Mouse (Mus musculus) limb, embryonic 13.5 days (tissue): ENCODE measurements around the gene Plk4. TPM values are rescaled to one million over a fixed set of nuclear protein-coding genes. Genes with fewer than 3 reads are reported as not detected.
"Not testable (repeated sequence)": the region's sequence is repeated elsewhere in the genome, so short reads cannot be mapped to it uniquely, and the experiment has no call there.

ENCODE experiments used
- ATAC-seq: fragments of 200-750 bp; cut with Nextera tagmentation; 2 replicates; pipeline ENCODE4 v1.8.0; 2017; ENCODE audit warnings: low read depth, moderate number of reproducible peaks, moderate TSS enrichment; ENCODE audit not compliant: low FRiP score
- H3K27ac ChIP-seq: fragments of 300-500 bp; sonication (generic); 2 replicates; pipeline ENCODE4 v1.5.1; 2015; ENCODE audit warnings: inconsistent platforms, mild to moderate bottlenecking, moderate library complexity
- H3K27me3 ChIP-seq: fragments of 300-500 bp; sonication (generic); 2 replicates; pipeline ENCODE4 v1.6.1; 2015; ENCODE audit warnings: mild to moderate bottlenecking, inconsistent platforms
- H3K36me3 ChIP-seq: fragments of 300-500 bp; sonication (generic); 2 replicates; pipeline ENCODE4 v1.6.1; 2015; ENCODE audit warnings: inconsistent platforms, mild to moderate bottlenecking, moderate library complexity
- H3K4me1 ChIP-seq: fragments of 300-500 bp; sonication (generic); 2 replicates; pipeline ENCODE4 v1.6.1; 2015; ENCODE audit warnings: inconsistent platforms
- H3K4me2 ChIP-seq: fragments of 300-500 bp; sonication (generic); replicated peaks from 2 replicates; pipeline ENCODE4 v1.6.1; 2015; ENCODE audit warnings: inconsistent platforms, mild to moderate bottlenecking, moderate library complexity
- H3K4me3 ChIP-seq: fragments of 300-500 bp; sonication (generic); 2 replicates; pipeline ENCODE4 v1.5.1; 2015; ENCODE audit warnings: moderate library complexity, mild to moderate bottlenecking, inconsistent platforms
- H3K9ac ChIP-seq: fragments of 300-500 bp; sonication (generic); 2 replicates; pipeline ENCODE4 v1.6.1; 2015; ENCODE audit warnings: mild to moderate bottlenecking, inconsistent platforms
- H3K9me3 ChIP-seq: fragments of 300-500 bp; sonication (generic); 2 replicates; pipeline ENCODE4 v1.6.1; 2016; ENCODE audit warnings: inconsistent platforms
- WGBS: fragments of 180-500 bp; shearing (Covaris S2); methylation state at CpG from one replicate; pipeline ENCODE4 v1.1.7; 2015; 5-methylcytosine and 5-hydroxymethylcytosine counted together
- polyA plus RNA-seq: library from polyadenylated mRNA; unstranded; fragments of >200 nt; fragmentation: Nextera tagmentation; extraction: Ambion mirVana; gene quantifications from 2 replicates; pipeline ENCODE4 v1.2.1, GENCODE M21; 2015

Gene Plk4
- polyA plus RNA-seq, 1 experiment from 2014 or later: 55.2 TPM

DNA sequence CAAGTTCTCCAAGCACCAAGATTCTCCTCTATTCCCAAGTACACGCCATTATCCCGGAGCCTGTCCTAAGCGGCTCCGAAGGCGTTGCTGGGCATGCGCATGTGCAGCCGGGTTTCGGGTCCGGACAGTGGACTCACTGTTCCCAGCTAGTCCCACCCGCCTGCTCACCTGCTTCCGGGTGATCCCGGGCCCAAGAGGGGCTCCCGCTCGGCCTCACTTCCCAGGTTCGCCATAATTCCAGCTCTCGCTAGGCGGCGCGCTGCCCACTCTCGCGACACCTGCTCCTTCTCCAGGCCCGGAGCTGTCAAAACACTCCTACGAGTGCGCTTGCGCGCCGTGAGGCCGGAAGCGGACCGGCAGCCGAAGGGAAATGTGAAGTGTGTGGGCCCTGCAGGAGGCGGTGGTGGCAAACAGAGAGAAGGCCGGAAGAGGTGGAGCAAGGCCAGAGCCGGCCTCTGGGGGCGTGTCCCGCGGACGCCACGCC, 46.7 kb downstream of the Plk4 start, which contains the start of gene Mfsd8:
TSS of gene Mfsd8 (minus strand) at position 414 of the 484 bp plus-strand sequence.
- peak within 1 kb of the TSS; percentile 68 for H3K9ac ChIP-seq
- H3K4me2 ChIP-seq: peak within 1 kb of the TSS; percentile 72
- H3K36me3 ChIP-seq, H3K4me1 ChIP-seq, H3K27me3 ChIP-seq, H3K9me3 ChIP-seq: not testable (repeated sequence)
- H3K4me3 ChIP-seq: peak within 1 kb of the TSS; percentile 50
- peak; percentile 99 for ATAC-seq
- H3K27ac ChIP-seq: peak within 1 kb of the TSS; percentile 79
- WGBS: under 1% methylated on average over 39 of the region's 39 CpGs

DNA sequence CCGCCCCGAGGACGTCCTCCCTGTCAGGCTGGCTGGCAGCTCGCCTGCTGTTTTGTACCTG, 47.0 kb downstream of the Plk4 start, which contains the start of gene Abhd18:
TSS of gene Abhd18 (plus strand) at position 14 of the 61 bp plus-strand sequence.
- H3K27me3 ChIP-seq, H3K36me3 ChIP-seq, H3K4me1 ChIP-seq, H3K9me3 ChIP-seq, ATAC-seq: not testable (repeated sequence)
- Histone ChIP-seq H3K9ac (peak within 1 kb of the TSS; percentile 68), H3K4me3 (peak within 1 kb of the TSS; percentile 50), H3K27ac (peak within 1 kb of the TSS; percentile 79), H3K4me2 (peak within 1 kb of the TSS; percentile 72)
- WGBS: 0% methylated on average over 3 of the region's 4 CpGs

DNA sequence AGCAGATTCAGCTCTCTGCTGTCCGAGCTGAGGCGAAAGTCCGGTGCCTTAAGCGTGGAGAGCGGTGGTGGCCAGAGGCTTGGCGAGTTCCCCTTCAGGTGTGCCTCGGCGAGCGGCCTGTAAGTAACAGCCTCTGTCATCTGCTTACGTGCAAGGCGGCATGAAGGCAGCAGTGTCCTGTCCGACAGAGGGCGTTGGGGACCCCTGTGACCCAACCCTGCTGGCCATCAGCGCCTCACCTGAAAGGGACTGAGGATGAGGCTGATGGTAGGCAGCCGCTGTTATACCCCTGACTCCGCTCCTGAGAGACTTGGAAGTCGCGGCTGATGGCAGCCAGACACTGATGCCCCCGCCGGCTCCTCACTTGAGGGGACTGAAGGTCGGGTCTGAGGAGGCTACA, 47.2 kb downstream of the Plk4 start:
- WGBS: under 1% methylated on average over 15 of the region's 21 CpGs
- Histone ChIP-seq H3K4me3 (peak overlapping the region; percentile 50), H3K4me2 (peak overlapping the region; percentile 72), H3K9ac (peak overlapping the region; percentile 68)
- not testable (repeated sequence) for H3K27ac ChIP-seq, H3K36me3 ChIP-seq, H3K9me3 ChIP-seq, H3K4me1 ChIP-seq, H3K27me3 ChIP-seq, ATAC-seq

- H3K4me1 ChIP-seq: not testable (repeated sequence)
Observed at GRCm38 (mm10) chr3:40847936-40848335, 48.1 kb downstream of the Plk4 start.

GRCm38 (mm10) chr3:40853123-40853738, 53.4 kb downstream of the Plk4 start:
- WGBS: 90% methylated on average over 3 of the region's 3 CpGs
- not testable (repeated sequence) for H3K9ac ChIP-seq, H3K36me3 ChIP-seq, H3K9me3 ChIP-seq, H3K4me1 ChIP-seq, H3K4me2 ChIP-seq, H3K27me3 ChIP-seq, H3K27ac ChIP-seq, H3K4me3 ChIP-seq, ATAC-seq

More at GRCm38 (mm10) chr3:40847936-40848335, 48.1 kb downstream of the Plk4 start:
- H3K9me3 ChIP-seq, H3K9ac ChIP-seq, H3K4me3 ChIP-seq, H3K4me2 ChIP-seq, H3K27ac ChIP-seq, H3K27me3 ChIP-seq, H3K36me3 ChIP-seq, ATAC-seq: not testable (repeated sequence)
- WGBS: 89% methylated on average over 2 of the region's 2 CpGs

Other genes starting within 250 kb of the Plk4 start
- gene Slc25a31, start 91.2 kb upstream of the Plk4 start, polyA plus RNA-seq: 0.17 and 0.25 TPM in 2 replicates
- 3.6 and 4.6 TPM in 2 replicates for gene Hspa4l, start 55.5 kb upstream of the Plk4 start, polyA plus RNA-seq
- gene Mfsd8, start 46.9 kb downstream of the Plk4 start, polyA plus RNA-seq: 6.9 and 7.7 TPM in 2 replicates
- 8.5 and 10.5 TPM in 2 replicates for gene Abhd18, start 47.0 kb downstream of the Plk4 start, polyA plus RNA-seq
- 0.28 and 0.37 TPM in 2 replicates for gene 1700034I23Rik, start 102.5 kb downstream of the Plk4 start, polyA plus RNA-seq
- gene Larp1b, start 149.8 kb downstream of the Plk4 start, polyA plus RNA-seq: 1.5 and 1.6 TPM in 2 replicates